Mouse (Mus musculus) limb, embryonic 14.5 days (tissue): Measurements from ENCODE around the gene Cbwd1. TPM values are rescaled to one million over a fixed set of nuclear protein-coding genes. Genes with fewer than 3 reads are reported as not detected.

ENCODE experiments used
- ATAC-seq: fragments of 200-750 bp; cut with Nextera tagmentation; 2 replicates; pipeline ENCODE4 v1.8.0; 2017; ENCODE audit warnings: low read depth, moderate number of reproducible peaks, moderate TSS enrichment; ENCODE audit not compliant: low FRiP score
- DNase-seq: peaks from one replicate; pipeline ENCODE4 v3.0.0-alpha.2; 2015; ENCODE audit warnings: low spot score
- H3K27ac ChIP-seq: fragments of 300-500 bp; sonication (generic); replicated peaks from 2 replicates; pipeline ENCODE4 v1.5.1; 2014; ENCODE audit warnings: low read depth, mild to moderate bottlenecking, low read length, moderate library complexity, mixed read lengths
- H3K27me3 ChIP-seq: fragments of 300-500 bp; sonication (generic); 2 replicates; pipeline ENCODE4 v1.6.1; 2014; ENCODE audit warnings: low read length, mixed read lengths; ENCODE audit not compliant: control insufficient read depth, insufficient read depth
- H3K36me3 ChIP-seq: fragments of 300-500 bp; sonication (generic); 2 replicates; pipeline ENCODE4 v1.6.1; 2014; ENCODE audit warnings: mild to moderate bottlenecking, low read length, moderate library complexity, mixed read lengths; ENCODE audit not compliant: control insufficient read depth, insufficient read depth
- H3K4me1 ChIP-seq: fragments of 300-500 bp; sonication (generic); 2 replicates; pipeline ENCODE4 v1.6.1; 2014; ENCODE audit warnings: antibody characterized with exemption, low read length, mixed read lengths; ENCODE audit not compliant: control insufficient read depth, insufficient read depth
- H3K4me2 ChIP-seq: fragments of 300-500 bp; sonication (generic); replicated peaks from 2 replicates; pipeline ENCODE4 v1.6.1; 2014; ENCODE audit warnings: low read depth, mild to moderate bottlenecking, low read length, moderate library complexity; ENCODE audit not compliant: severe bottlenecking
- H3K4me3 ChIP-seq: fragments of 300-500 bp; sonication (generic); replicated peaks from 2 replicates; pipeline ENCODE4 v1.5.1; 2014; ENCODE audit warnings: low read length
- H3K9ac ChIP-seq: fragments of 300-500 bp; sonication (generic); 2 replicates; pipeline ENCODE4 v1.6.1; 2014; ENCODE audit warnings: mild to moderate bottlenecking, low read depth, low read length, moderate library complexity; ENCODE audit not compliant: severe bottlenecking
- H3K9me3 ChIP-seq: fragments of 300-500 bp; sonication (generic); 2 replicates; pipeline ENCODE4 v1.6.1; 2016; ENCODE audit warnings: low read length; ENCODE audit not compliant: control insufficient read depth
- POLR2A ChIP-seq: fragments of 200-500 bp; IDR thresholded peaks from 2 replicates; pipeline ENCODE4 v1.8.0; 2012; ENCODE audit warnings: inconsistent platforms, mild to moderate bottlenecking, moderate library complexity, borderline replicate concordance; ENCODE audit not compliant: insufficient read depth, insufficient read length; ENCODE audit errors: extremely low read depth
- WGBS: fragments of 180-500 bp; shearing (Covaris S2); extraction: QIAGEN DNeasy Blood & Tissue Kit; methylation state at CpG from one replicate; pipeline ENCODE4 v1.1.7; 2014; 5-methylcytosine and 5-hydroxymethylcytosine counted together
- polyA plus RNA-seq, 2 experiments: library from polyadenylated mRNA; depleted of rRNA in 1 of 2; stranded (reverse) in 1 of 2; unstranded in 1 of 2; fragments of >200 nt; fragmentation: Nextera tagmentation in 1 of 2; extraction: Ambion mirVana in 1 of 2; gene quantifications; 2 replicates each; pipeline versions ENCODE4 v1.2.1 to v1.2.3; 2012 to 2014

Cbwd1 gene
- polyA plus RNA-seq, 2 experiments = 12.3 to 17.6 TPM

GRCm38 (mm10) chr19:25002032-25002431, 40.6 kb upstream of the Cbwd1 start:
- Histone ChIP-seq H3K27me3 (peaks cover 37% of the 10 kb centered on the region), H3K9ac (no peak overlapping the region), H3K4me3 (no peak overlapping the region), H3K27ac (no peak overlapping the region), H3K36me3 (no peaks in the 10 kb centered on the region), H3K4me1 (peaks cover 10% of the 10 kb centered on the region), H3K9me3 (no peaks in the 10 kb centered on the region), H3K4me2 (no peak overlapping the region)
- ATAC-seq (no peak), DNase-seq (no peak)
- 80% methylated on average over 6 of the region's 6 CpGs for WGBS
- TF ChIP-seq POLR2A = no peak

GRCm38 (mm10) chr19:25000153-25000552, 38.7 kb upstream of the Cbwd1 start:
- Histone ChIP-seq H3K36me3 (no peaks in the 10 kb centered on the region), H3K27me3 (peaks cover 41% of the 10 kb centered on the region), H3K27ac (no peak overlapping the region), H3K9me3 (no peaks in the 10 kb centered on the region), H3K4me2 (peak overlapping the region; percentile 99), H3K4me3 (peak overlapping the region; percentile 65), H3K9ac (no peak overlapping the region), H3K4me1 (peaks cover 10% of the 10 kb centered on the region)
- ATAC-seq = no peak
- 21% methylated on average over 9 of the region's 9 CpGs for WGBS
- TF ChIP-seq POLR2A = no peak
- DNase-seq = no peak

GRCm38 (mm10) chr19:24999201-24999886, 37.9 kb upstream of the Cbwd1 start, which contains the start of gene Dock8:
TSS of gene Dock8 (plus strand) at chr19:24999534.
- Histone ChIP-seq H3K4me3 (peak within 1 kb of the TSS; percentile 65), H3K9me3 (no peaks in the 10 kb centered on the region), H3K36me3 (no peaks in the 10 kb centered on the region), H3K4me1 (peaks cover 10% of the 10 kb centered on the region), H3K27me3 (peaks cover 41% of the 10 kb centered on the region), H3K9ac (peak within 1 kb of the TSS; percentile 48), H3K4me2 (peak within 1 kb of the TSS; percentile 99), H3K27ac (no peak within 1 kb of the TSS)
- 1% methylated on average over 52 of the region's 109 CpGs for WGBS
- no peak for TF ChIP-seq POLR2A
- peak; percentile 30 for ATAC-seq
- peak; percentile 14 for DNase-seq

GRCm38 (mm10) chr19:24998561-24998960, 37.2 kb upstream of the Cbwd1 start:
- Histone ChIP-seq H3K27ac (no peak overlapping the region), H3K27me3 (peaks cover 41% of the 10 kb centered on the region), H3K9me3 (no peaks in the 10 kb centered on the region), H3K4me2 (peak overlapping the region; percentile 99), H3K36me3 (no peaks in the 10 kb centered on the region), H3K4me3 (peak overlapping the region; percentile 65; the same call in 1 of the 2 replicates), H3K9ac (no peak overlapping the region), H3K4me1 (peaks cover 6% of the 10 kb centered on the region)
- no peak for DNase-seq
- no peak for TF ChIP-seq POLR2A
- WGBS = 63% methylated on average over 5 of the region's 5 CpGs
- no peak for ATAC-seq

- no peaks in the 10 kb centered on the region for H3K36me3 ChIP-seq
- ATAC-seq = no peak
- no peak overlapping the region for H3K4me2 ChIP-seq
- no peak overlapping the region for H3K27ac ChIP-seq
- H3K4me3 ChIP-seq = no peak overlapping the region
- no peaks in the 10 kb centered on the region for H3K9me3 ChIP-seq
- DNase-seq = no peak
- 67% methylated on average over 12 of the region's 12 CpGs for WGBS
- TF ChIP-seq POLR2A = no peak
- peaks cover 41% of the 10 kb centered on the region for H3K27me3 ChIP-seq
- no peak overlapping the region for H3K9ac ChIP-seq
- peaks cover 6% of the 10 kb centered on the region for H3K4me1 ChIP-seq
These were observed 35.6 kb upstream of the Cbwd1 start for GRCm38 (mm10) chr19:24996815-24997704.
